Mouse (Mus musculus) stomach, embryonic 15.5 days (tissue): Measurements from ENCODE around the gene Dazap1. TPM values are rescaled to one million over a fixed set of nuclear protein-coding genes. Genes with fewer than 3 reads are reported as not detected.
"Not testable (repeated sequence)": the region's sequence is repeated elsewhere in the genome, so short reads cannot be mapped to it uniquely, and the experiment has no call there.

Experiments used
- ATAC-seq: fragments of 200-750 bp; cut with Nextera tagmentation; 2 replicates; pipeline ENCODE4 v1.8.0; 2017; ENCODE audit warnings: low read depth, moderate number of reproducible peaks, moderate TSS enrichment; ENCODE audit not compliant: insufficient read depth, low FRiP score
- H3K27ac ChIP-seq: fragments of 300-500 bp; sonication (generic); 2 replicates; pipeline ENCODE4 v1.5.1; 2015; ENCODE audit warnings: mild to moderate bottlenecking, inconsistent platforms
- H3K27me3 ChIP-seq: fragments of 300-500 bp; sonication (generic); replicated peaks from 2 replicates; pipeline ENCODE4 v1.6.1; 2015; ENCODE audit warnings: inconsistent platforms
- H3K36me3 ChIP-seq: fragments of 300-500 bp; sonication (generic); 2 replicates; pipeline ENCODE4 v1.6.1; 2015; ENCODE audit warnings: inconsistent platforms
- H3K4me1 ChIP-seq: fragments of 300-500 bp; sonication (generic); 2 replicates; pipeline ENCODE4 v1.6.1; 2015; ENCODE audit warnings: inconsistent platforms
- H3K4me2 ChIP-seq: fragments of 300-500 bp; sonication (generic); 2 replicates; pipeline ENCODE4 v1.6.1; 2015; ENCODE audit warnings: mild to moderate bottlenecking, inconsistent platforms
- H3K4me3 ChIP-seq: fragments of 300-500 bp; sonication (generic); replicated peaks from 2 replicates; pipeline ENCODE4 v1.5.1; 2015; ENCODE audit warnings: inconsistent platforms
- H3K9ac ChIP-seq: fragments of 300-500 bp; sonication (generic); 2 replicates; pipeline ENCODE4 v1.6.1; 2015; ENCODE audit warnings: inconsistent platforms
- H3K9me3 ChIP-seq: fragments of 300-500 bp; sonication (generic); 2 replicates; pipeline ENCODE4 v1.6.1; 2016; ENCODE audit warnings: inconsistent platforms
- WGBS: fragments of 180-500 bp; shearing (Covaris S2); methylation state at CpG from one replicate; pipeline ENCODE4 v1.1.7; 2015; 5-methylcytosine and 5-hydroxymethylcytosine counted together
- polyA plus RNA-seq: library from polyadenylated mRNA; unstranded; fragments of >200 nt; fragmentation: Nextera tagmentation; extraction: Ambion mirVana; gene quantifications from 2 replicates; pipeline ENCODE4 v1.2.1, GENCODE M21; 2015

Dazap1 gene
- polyA plus RNA-seq, 1 experiment from 2014 or later: 62.4 TPM

- 0 out of 2 replicates have a peak, but pooled peaks cover 5% of the 10 kb centered on the region for H3K4me1 ChIP-seq
- 85% methylated on average over 4 of the region's 4 CpGs for WGBS
- no peak for ATAC-seq
- no peak overlapping the region for H3K27ac ChIP-seq
- H3K4me2 ChIP-seq: no peak overlapping the region
- H3K36me3 ChIP-seq: peaks cover 93% of the 10 kb centered on the region
- no peaks in the 10 kb centered on the region for H3K27me3 ChIP-seq
- H3K4me3 ChIP-seq: no peak overlapping the region
- no peaks in the 10 kb centered on the region for H3K9me3 ChIP-seq
- no peak overlapping the region for H3K9ac ChIP-seq
Observed at GRCm38 (mm10) chr10:80237020-80237419, 24.3 kb upstream of the Dazap1 start.

- Histone ChIP-seq H3K4me3 (no peak overlapping the region), H3K36me3 (peaks cover 91% of the 10 kb centered on the region), H3K27me3 (no peaks in the 10 kb centered on the region), H3K9me3 (no peaks in the 10 kb centered on the region), H3K9ac (no peak overlapping the region), H3K27ac (no peak overlapping the region), H3K4me1 (no peaks in the 10 kb centered on the region), H3K4me2 (no peak overlapping the region)
- 92% methylated on average over 3 of the region's 3 CpGs for WGBS
- ATAC-seq: no peak
Observed at GRCm38 (mm10) chr10:80238306-80238705, 23.0 kb upstream of the Dazap1 start.

GRCm38 (mm10) chr10:80239791-80240190 is 21.5 kb upstream of the Dazap1 start:
- Histone ChIP-seq H3K4me2 (no peak overlapping the region), H3K36me3 (peaks cover 90% of the 10 kb centered on the region), H3K9ac (no peak overlapping the region), H3K27ac (no peak overlapping the region), H3K27me3 (no peaks in the 10 kb centered on the region), H3K9me3 (no peaks in the 10 kb centered on the region), H3K4me1 (no peaks in the 10 kb centered on the region), H3K4me3 (no peak overlapping the region)
- ATAC-seq: no peak
- 82% methylated on average over 6 of the region's 6 CpGs for WGBS

GRCm38 (mm10) chr10:80242088-80242487 is 19.2 kb upstream of the Dazap1 start:
- no peaks in the 10 kb centered on the region for H3K27me3 ChIP-seq
- H3K9me3 ChIP-seq: no peaks in the 10 kb centered on the region
- H3K4me3 ChIP-seq: no peak overlapping the region
- H3K27ac ChIP-seq: no peak overlapping the region
- 63% methylated on average over 9 of the region's 9 CpGs for WGBS
- ATAC-seq: no peak
- H3K4me2 ChIP-seq: no peak overlapping the region
- H3K4me1 ChIP-seq: no peaks in the 10 kb centered on the region
- no peak overlapping the region for H3K9ac ChIP-seq
- peaks cover 71% of the 10 kb centered on the region for H3K36me3 ChIP-seq

GRCm38 (mm10) chr10:80242607-80243006 is 18.7 kb upstream of the Dazap1 start:
- Histone ChIP-seq H3K9me3 (no peaks in the 10 kb centered on the region), H3K27me3 (no peaks in the 10 kb centered on the region), H3K4me2 (no peak overlapping the region), H3K36me3 (peaks cover 65% of the 10 kb centered on the region), H3K4me3 (no peak overlapping the region), H3K4me1 (no peaks in the 10 kb centered on the region), H3K27ac (no peak overlapping the region), H3K9ac (no peak overlapping the region)
- ATAC-seq: no peak
- 91% methylated on average over 3 of the region's 3 CpGs for whole genome bisulfite sequencing

GRCm38 (mm10) chr10:80244791-80245399 is 16.4 kb upstream of the Dazap1 start:
- Histone ChIP-seq H3K4me2 (no peak overlapping the region), H3K27ac (no peak overlapping the region), H3K9ac (no peak overlapping the region), H3K27me3 (no peaks in the 10 kb centered on the region), H3K4me1 (peaks cover 3% of the 10 kb centered on the region; the same call in 1 of the 2 replicates), H3K36me3 (peaks cover 45% of the 10 kb centered on the region), H3K4me3 (no peak overlapping the region), H3K9me3 (no peaks in the 10 kb centered on the region)
- 42% methylated on average over 5 of the region's 5 CpGs for WGBS
- no peak for ATAC-seq

DNA sequence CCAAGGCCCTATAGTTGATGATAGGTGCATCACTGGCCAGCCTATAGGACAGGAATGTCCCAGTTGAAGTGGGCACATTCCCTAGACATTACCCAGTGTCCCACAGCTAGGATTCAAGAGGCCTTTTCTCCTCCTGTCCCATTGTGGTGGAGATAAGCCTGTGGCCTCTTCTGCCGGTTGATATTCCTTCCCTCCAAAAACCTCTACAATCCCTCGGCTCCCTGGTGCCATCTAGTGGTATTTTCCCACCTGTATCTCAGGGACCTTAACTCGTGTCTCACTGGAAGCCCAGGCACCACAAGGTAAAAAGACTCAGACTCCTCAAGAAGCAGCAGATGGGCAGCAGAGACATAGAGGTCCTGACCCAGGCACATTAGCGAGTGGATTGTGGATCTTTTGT is 15.7 kb upstream of the Dazap1 start:
- Histone ChIP-seq H3K9ac (no peak overlapping the region), H3K4me3 (no peak overlapping the region), H3K27ac (no peak overlapping the region), H3K4me1 (peaks cover 10% of the 10 kb centered on the region), H3K27me3 (no peaks in the 10 kb centered on the region), H3K36me3 (peaks cover 38% of the 10 kb centered on the region), H3K9me3 (no peaks in the 10 kb centered on the region), H3K4me2 (no peak overlapping the region)
- ATAC-seq: no peak
- WGBS: 2% methylated on average over 4 of the region's 4 CpGs

GRCm38 (mm10) chr10:80247849-80248248 is 13.4 kb upstream of the Dazap1 start:
- no peaks in the 10 kb centered on the region for H3K27me3 ChIP-seq
- H3K9ac ChIP-seq: no peak overlapping the region
- H3K4me2 ChIP-seq: peak overlapping the region; percentile 71
- no peak overlapping the region for H3K27ac ChIP-seq
- H3K4me3 ChIP-seq: no peak overlapping the region
- H3K4me1 ChIP-seq: peaks cover 16% of the 10 kb centered on the region
- WGBS: 49% methylated on average over 6 of the region's 6 CpGs
- ATAC-seq: no peak
- no peaks in the 10 kb centered on the region for H3K9me3 ChIP-seq
- H3K36me3 ChIP-seq: peaks cover 19% of the 10 kb centered on the region

DNA sequence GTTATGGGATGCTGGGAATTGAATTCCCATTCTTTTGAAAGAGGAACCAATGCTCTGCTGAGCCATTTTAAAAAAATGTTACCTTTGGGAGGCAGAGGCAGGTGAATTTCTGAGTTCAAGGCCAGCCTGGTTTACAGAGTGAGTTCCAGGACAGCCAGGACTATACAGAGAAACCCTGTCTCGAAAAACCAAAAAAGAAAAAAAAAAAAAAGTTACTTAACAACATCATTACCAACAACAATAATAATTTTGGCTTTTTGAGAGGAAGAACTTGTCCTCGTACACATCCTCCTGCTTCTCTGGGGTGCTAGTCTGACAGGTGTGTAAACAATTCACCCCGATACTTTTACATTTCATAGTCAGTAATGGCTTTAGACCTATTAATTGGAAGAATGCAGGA is 12.8 kb upstream of the Dazap1 start:
- Histone ChIP-seq H3K4me2 (peak overlapping the region; percentile 71), H3K4me3 (peak overlapping the region; percentile 71), H3K4me1 (peaks cover 16% of the 10 kb centered on the region), H3K36me3 (peaks cover 16% of the 10 kb centered on the region)
- not testable (repeated sequence) for H3K27ac ChIP-seq, H3K27me3 ChIP-seq, H3K9me3 ChIP-seq, H3K9ac ChIP-seq, ATAC-seq
- WGBS: 35% methylated on average over 3 of the region's 3 CpGs

- Histone ChIP-seq H3K4me2 (peak within 1 kb of the TSS; percentile 71), H3K4me3 (peak within 1 kb of the TSS; percentile 71), H3K27me3 (no peaks in the 10 kb centered on the region), H3K9ac (peak within 1 kb of the TSS; percentile 76), H3K27ac (peak within 1 kb of the TSS; percentile 91), H3K36me3 (peaks cover 16% of the 10 kb centered on the region), H3K9me3 (no peaks in the 10 kb centered on the region), H3K4me1 (peaks cover 16% of the 10 kb centered on the region)
- peak; percentile 88 for ATAC-seq
- under 1% methylated on average over 53 of the region's 53 CpGs for WGBS
Observed at GRCm38 (mm10) chr10:80248971-80249640, 12.2 kb upstream of the Dazap1 start, which contains the start of gene Ndufs7. Ndufs7 (plus strand) TSS chr10:80249121.

GRCm38 (mm10) chr10:80250059-80250458 is 11.2 kb upstream of the Dazap1 start:
- peak overlapping the region; percentile 71 for H3K4me3 ChIP-seq
- H3K4me2 ChIP-seq: peak overlapping the region; percentile 71
- peaks cover 16% of the 10 kb centered on the region for H3K4me1 ChIP-seq
- peak overlapping the region; percentile 91; the same call in 1 of the 2 replicates for H3K27ac ChIP-seq
- peaks cover 18% of the 10 kb centered on the region for H3K36me3 ChIP-seq
- WGBS: 36% methylated on average over 2 of the region's 2 CpGs
- ATAC-seq: no peak
- H3K9ac ChIP-seq: peak overlapping the region; percentile 76
- H3K9me3 ChIP-seq: no peaks in the 10 kb centered on the region
- no peaks in the 10 kb centered on the region for H3K27me3 ChIP-seq

- H3K4me2 ChIP-seq: peak overlapping the region; percentile 71
- no peak for ATAC-seq
- WGBS: 77% methylated on average over 4 of the region's 4 CpGs
- no peak overlapping the region for H3K9ac ChIP-seq
- peaks cover 23% of the 10 kb centered on the region for H3K36me3 ChIP-seq
- no peaks in the 10 kb centered on the region for H3K27me3 ChIP-seq
- peaks cover 16% of the 10 kb centered on the region for H3K4me1 ChIP-seq
- H3K4me3 ChIP-seq: peak overlapping the region; percentile 71; the same call in 1 of the 2 replicates
- H3K27ac ChIP-seq: no peak overlapping the region
- H3K9me3 ChIP-seq: no peaks in the 10 kb centered on the region
Observed at GRCm38 (mm10) chr10:80250573-80250972, 10.7 kb upstream of the Dazap1 start.
